In genomic region chr17:29156396-29156795, GRCm38 (mm10) we compare ENCODE assay signal across 13 mouse cellular contexts. TPM values are rescaled to one million over a fixed set of nuclear protein-coding genes. Genes with fewer than 3 reads are reported as not detected.
DNase-seq lines count a peak whose midpoint lies in the region; ATAC-seq and TF ChIP-seq lines count a peak whose summit lies in the region.
"Had no signal": no experiment of that assay in that cellular context is flagged by ENCODE, and none has a peak within 500 bp of the region (broad histone marks: within the 10 kb centered on the region; RNA-seq: fewer than 3 reads in every experiment).

No protein-coding gene starts in this region.

- no peak overlapping the region for H3K4me3 ChIP-seq in intestine, embryonic 16.5 days (ENCODE audit: low read length)
- no peak overlapping the region for H3K4me3 ChIP-seq in intestine, postnatal 0 days (ENCODE audit: low read depth, low read length)
- peak overlapping the region; percentile 26 to 47; a peak in 3 of 4 replicates for H3K4me3 ChIP-seq in ES-E14 (ENCODE audit: insufficient read depth in 1 of 2, low read depth in 1 of 2, low read length in 2 of 2, poor library complexity in 1 of 2, severe bottlenecking in 1 of 2)
- H3K4me3 ChIP-seq in olfactory bulb, adult 2 months (ENCODE audit: insufficient read depth, low read depth, low read length): peak overlapping the region; percentile 17
- H3K4me3 ChIP-seq: kidney, embryonic 15.5 days had no signal

- H3K4me2 ChIP-seq in intestine, embryonic 16.5 days (ENCODE audit: low read depth, low read length): no peak overlapping the region
- no peak overlapping the region for H3K4me2 ChIP-seq in intestine, postnatal 0 days (replicated peaks; ENCODE audit: low read depth)
- H3K4me2 ChIP-seq: kidney, embryonic 15.5 days had no signal

- H3K4me1 ChIP-seq in intestine, embryonic 16.5 days (ENCODE audit: control insufficient read depth, insufficient read depth, low read length): peaks cover 9% of the 10 kb centered on the region
- no peaks in the 10 kb centered on the region for H3K4me1 ChIP-seq in intestine, postnatal 0 days (replicated peaks; ENCODE audit: control insufficient read depth, insufficient read depth, low read length)
- peaks cover 2 to 40% of the 10 kb centered on the region in 2 experiments; a peak in 2 of 4 replicates for H3K4me1 ChIP-seq in ES-E14 (ENCODE audit: control insufficient read depth in 2 of 2, insufficient read depth in 2 of 2, low read length in 2 of 2, poor library complexity in 1 of 2)
- H3K4me1 ChIP-seq in olfactory bulb, adult 2 months (ENCODE audit: control insufficient read depth, insufficient read depth, low read length): peaks cover 33% of the 10 kb centered on the region

- in situ Hi-C loops in ES-E14 (cut with MboI; ENCODE audit: low sequenced_read_pairs in 2 of 2, unreplicated experiment in 2 of 2): no loop called here

- no peaks in the 10 kb centered on the region for H3K36me3 ChIP-seq in intestine, embryonic 16.5 days (ENCODE audit: control insufficient read depth, insufficient read depth, low read length)
- H3K36me3 ChIP-seq in intestine, postnatal 0 days (ENCODE audit: control insufficient read depth, insufficient read depth): no peaks in the 10 kb centered on the region
- peaks cover 5% of the 10 kb centered on the region; the same call in 1 of the 2 replicates for H3K36me3 ChIP-seq in ES-E14 (ENCODE audit: control insufficient read depth, insufficient read depth, low read length, poor library complexity, severe bottlenecking)
- H3K36me3 ChIP-seq: kidney, embryonic 15.5 days had no signal

- TF ChIP-seq POLR2A in olfactory bulb, adult 2 months (IDR thresholded peaks at IDR 0.05; ENCODE audit: insufficient read depth, low read depth, low read length): no peak

- DNase-seq in ES-E14 (ENCODE audit: low read depth, low spot score): no peak
- no peak for DNase-seq in lung, postnatal 4 days
- DNase-seq in adrenal gland, postnatal 4 days (ENCODE audit: low spot score in 2 of 2): no peak
- DNase-seq: liver; spleen, adult 18-20 months had no signal

- 0 out of 2 replicates have a peak overlapping the region, but pooled peaks have one; percentile 9 for H3K27ac ChIP-seq in intestine, embryonic 16.5 days (ENCODE audit: low read length)
- H3K27ac ChIP-seq in intestine, postnatal 0 days (ENCODE audit: low read depth, low read length): no peak overlapping the region
- peak overlapping the region; percentile 67; the same call in 1 of the 2 replicates for H3K27ac ChIP-seq in ES-E14 (ENCODE audit: insufficient read depth, low read depth, low read length, poor library complexity, severe bottlenecking)
- peak overlapping the region; percentile 81 for H3K27ac ChIP-seq in olfactory bulb, adult 2 months (ENCODE audit: insufficient read depth, low read depth, low read length)
- H3K27ac ChIP-seq: kidney, embryonic 15.5 days had no signal

- no peak overlapping the region for H3K9ac ChIP-seq in intestine, embryonic 16.5 days (ENCODE audit: low read depth, low read length)
- no peak overlapping the region for H3K9ac ChIP-seq in intestine, postnatal 0 days (ENCODE audit: low read depth, low read length)
- peak overlapping the region; percentile 63; the same call in 1 of the 2 replicates for H3K9ac ChIP-seq in ES-E14 (ENCODE audit: insufficient read depth, low read depth, low read length, poor library complexity, severe bottlenecking)
- H3K9ac ChIP-seq: kidney, embryonic 15.5 days had no signal

- ATAC-seq in intestine, embryonic 16.5 days: no peak
- no peak for ATAC-seq in intestine, postnatal 0 days
- peak; percentile 23; the same call in 1 of the 2 replicates for ATAC-seq in common myeloid progenitor, adult 5-6 weeks (replicated peaks; ENCODE audit: low read depth, poor library complexity, severe bottlenecking)
- ATAC-seq in monocyte, adult 5-6 weeks (replicated peaks; ENCODE audit: insufficient number of reproducible peaks, low FRiP score, low TSS enrichment, poor library complexity, severe bottlenecking): no peak
- ATAC-seq: activated CD4-positive, CD25-positive, alpha-beta regulatory T cell, adult 4 months had no signal

- no peaks in the 10 kb centered on the region for H3K27me3 ChIP-seq in intestine, embryonic 16.5 days (replicated peaks; ENCODE audit: control insufficient read depth, insufficient read depth, low read length)
- H3K27me3 ChIP-seq in intestine, postnatal 0 days (replicated peaks; ENCODE audit: control insufficient read depth, insufficient read depth, low read length): no peaks in the 10 kb centered on the region
- H3K27me3 ChIP-seq: kidney, embryonic 15.5 days had no signal

- H3K9me3 ChIP-seq in intestine, embryonic 16.5 days (ENCODE audit: control insufficient read depth, low read length): peaks cover 3% of the 10 kb centered on the region; the same call in 1 of the 2 replicates
- H3K9me3 ChIP-seq in intestine, postnatal 0 days (ENCODE audit: control insufficient read depth): no peaks in the 10 kb centered on the region; the same call in 1 of the 2 replicates
- H3K9me3 ChIP-seq in ES-E14 (ENCODE audit: control insufficient read depth, insufficient read depth, low read depth, low read length): no peaks in the 10 kb centered on the region
- H3K9me3 ChIP-seq: kidney, embryonic 15.5 days had no signal

- WGBS in intestine, embryonic 16.5 days: 78% methylated on average over 16 of the region's 16 CpGs
- WGBS in intestine, postnatal 0 days: 77% methylated on average over 16 of the region's 16 CpGs
- 39% methylated on average over 16 of the region's 16 CpGs for WGBS in olfactory bulb, adult 2 months

- no peak for TF ChIP-seq CTCF in intestine, postnatal 0 days (IDR thresholded peaks at IDR 0.05; ENCODE audit: low read depth)
- TF ChIP-seq CTCF in olfactory bulb, adult 2 months (IDR thresholded peaks at IDR 0.05; ENCODE audit: insufficient read depth, low read depth, low read length): no peak

TF ChIP-seq in ES-E14, 5 proteins besides CTCF, POLR2A, EP300 and RAD21:
- TF ChIP-seq CHD2 (IDR thresholded peaks at IDR 0.05; ENCODE audit: low read depth, low read length): no peak
- TF ChIP-seq ZC3H11A (IDR thresholded peaks at IDR 0.05; ENCODE audit: borderline replicate concordance, low read depth, low read length): no peak
- TF ChIP-seq ZNF384 (IDR thresholded peaks at IDR 0.05; ENCODE audit: low read depth, low read length): no peak
- no peak for TF ChIP-seq MAFK (IDR thresholded peaks at IDR 0.05; ENCODE audit: insufficient read depth, low read depth, low read length)
- no peak for TF ChIP-seq HCFC1 (IDR thresholded peaks at IDR 0.05; ENCODE audit: borderline replicate concordance, insufficient read depth, low read length)

RNA-seq across cellular contexts. Expression of gene Rab44, which starts 42.5 kb away (rescaled TPM):
- polyA plus RNA-seq in intestine, embryonic 16.5 days (2015; fragmentation: Nextera tagmentation; extraction: Ambion mirVana): 0.34 and 0.70 TPM in 2 replicates
- polyA plus RNA-seq in intestine, postnatal 0 days (2015; fragmentation: Nextera tagmentation; extraction: Ambion mirVana): 0.20 TPM in 2 replicates
- total RNA-seq in ES-E14 (2012; rRNA removed): 0.31 and 0.85 TPM in 2 replicates
- 147 and 213 TPM in 2 replicates for total RNA-seq in common myeloid progenitor, adult 5-6 weeks (2017)
- not detected in 2 replicates for polyA plus RNA-seq in olfactory bulb, adult 2 months (2012; ENCODE audit: insufficient read depth, insufficient read length, low replicate concordance, missing spikeins)
- 19.9 to 98.4 TPM (median 83.3 TPM) in 3 replicates for total RNA-seq in monocyte, adult 5-6 weeks (2017)
- total RNA-seq in adrenal gland, postnatal 4 days (2021): 1 to 10 TPM; 1.4 to 1.7 TPM
- polyA plus RNA-seq: activated CD4-positive, CD25-positive, alpha-beta regulatory T cell, adult 4 months; forebrain, embryonic 16.5 days had no signal

Comparison
In these comparisons a context has a peak if more than half of its experiments do, and no peak if none do; other contexts are left out.
1. H3K4me3 ChIP-seq: peak in ES-E14 (2 of 2) and olfactory bulb, adult 2 months (single experiment); none in intestine, embryonic 16.5 days (single experiment) and intestine, postnatal 0 days (single experiment).